Mouse (Mus musculus) midbrain, embryonic 16.5 days (tissue): ENCODE measurements around the gene Syt16. TPM values are rescaled to one million over a fixed set of nuclear protein-coding genes. Genes with fewer than 3 reads are reported as not detected.

Experiments
- ATAC-seq: fragments of 200-750 bp; cut with Nextera tagmentation; 2 replicates; pipeline ENCODE4 v1.8.0; 2017; ENCODE audit warnings: moderate TSS enrichment
- H3K27ac ChIP-seq: fragments of 300-500 bp; sonication (generic); 2 replicates; pipeline ENCODE4 v1.5.1; 2014; ENCODE audit warnings: mild to moderate bottlenecking, low read length, mixed read lengths
- H3K27me3 ChIP-seq: fragments of 300-500 bp; sonication (generic); 2 replicates; pipeline ENCODE4 v1.6.1; 2014; ENCODE audit warnings: low read depth, low read length, mixed read lengths; ENCODE audit not compliant: control insufficient read depth, insufficient read depth
- H3K36me3 ChIP-seq: fragments of 300-500 bp; sonication (generic); 2 replicates; pipeline ENCODE4 v1.6.1; 2014; ENCODE audit warnings: mild to moderate bottlenecking, low read length, moderate library complexity, mixed read lengths; ENCODE audit not compliant: control insufficient read depth, insufficient read depth
- H3K4me1 ChIP-seq: fragments of 300-500 bp; sonication (generic); 2 replicates; pipeline ENCODE4 v1.6.1; 2014; ENCODE audit warnings: mild to moderate bottlenecking, low read length, mixed read lengths; ENCODE audit not compliant: control insufficient read depth, insufficient read depth
- H3K4me2 ChIP-seq: fragments of 300-500 bp; sonication (generic); 2 replicates; pipeline ENCODE4 v1.6.1; 2014; ENCODE audit warnings: mild to moderate bottlenecking, low read length, mixed read lengths
- H3K4me3 ChIP-seq: fragments of 300-500 bp; sonication (generic); 2 replicates; pipeline ENCODE4 v1.5.1; 2014; ENCODE audit warnings: low read depth, mild to moderate bottlenecking, low read length, moderate library complexity, mixed read lengths
- H3K9ac ChIP-seq: fragments of 300-500 bp; sonication (generic); 2 replicates; pipeline ENCODE4 v1.6.1; 2014; ENCODE audit warnings: low read depth, low read length, mixed read lengths
- H3K9me3 ChIP-seq: fragments of 300-500 bp; sonication (generic); replicated peaks from 2 replicates; pipeline ENCODE4 v1.6.1; 2014; ENCODE audit warnings: mild to moderate bottlenecking, low read length, mixed read lengths; ENCODE audit not compliant: control insufficient read depth, poor library complexity, severe bottlenecking
- WGBS: fragments of 180-500 bp; shearing (Covaris S2); extraction: QIAGEN DNeasy Blood & Tissue Kit; methylation state at CpG from one replicate; pipeline ENCODE4 v1.1.7; 2014; 5-methylcytosine and 5-hydroxymethylcytosine counted together
- polyA plus RNA-seq: library from polyadenylated mRNA; unstranded; fragments of >200 nt; fragmentation: Nextera tagmentation; extraction: Ambion mirVana; gene quantifications from 2 replicates; pipeline ENCODE4 v1.2.1, GENCODE M21; 2015

The Syt16 gene
- polyA plus RNA-seq, 1 experiment from 2014 or later: 101 TPM

GRCm38 (mm10) chr12:73996906-73997296, 560 bp upstream of the Syt16 start:
- Histone ChIP-seq H3K4me1 (peaks cover 18% of the 10 kb centered on the region), H3K4me3 (peak overlapping the region; percentile 71), H3K9me3 (no peaks in the 10 kb centered on the region), H3K9ac (peak overlapping the region; percentile 92), H3K27me3 (no peaks in the 10 kb centered on the region), H3K27ac (peak overlapping the region; percentile 88), H3K4me2 (peak overlapping the region; percentile 81), H3K36me3 (no peaks in the 10 kb centered on the region)
- WGBS: 37% methylated on average over 12 of the region's 12 CpGs
- ATAC-seq: no peak

DNA sequence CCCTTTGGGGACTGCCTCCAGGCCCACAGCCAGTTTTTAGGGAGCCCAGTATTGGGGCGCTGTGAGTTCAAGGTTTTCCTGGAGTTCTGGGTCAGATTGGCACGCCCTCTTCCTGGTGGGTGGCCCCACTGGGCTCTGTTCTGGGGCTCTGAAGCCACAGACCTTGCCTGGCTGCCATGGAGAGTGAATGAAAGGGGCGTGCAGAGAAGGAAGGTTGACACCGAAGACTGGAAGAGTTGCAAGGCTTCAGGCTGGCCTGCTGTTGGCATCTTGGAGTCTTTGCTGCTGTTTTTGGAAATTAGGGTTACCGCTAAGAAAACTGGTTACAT, 631 bp downstream of the Syt16 start:
- H3K27me3 ChIP-seq: no peaks in the 10 kb centered on the region
- no peaks in the 10 kb centered on the region for H3K36me3 ChIP-seq
- H3K4me3 ChIP-seq: peak overlapping the region; percentile 71
- peak overlapping the region; percentile 81 for H3K4me2 ChIP-seq
- ATAC-seq: no peak; the same call in 1 of the 2 replicates
- H3K27ac ChIP-seq: peak overlapping the region; percentile 88
- H3K4me1 ChIP-seq: peaks cover 18% of the 10 kb centered on the region
- no peaks in the 10 kb centered on the region for H3K9me3 ChIP-seq
- peak overlapping the region; percentile 92 for H3K9ac ChIP-seq
- 26% methylated on average over 5 of the region's 5 CpGs for WGBS

GRCm38 (mm10) chr12:74002449-74002848, 5.0 kb downstream of the Syt16 start:
- Histone ChIP-seq H3K27me3 (no peaks in the 10 kb centered on the region), H3K4me2 (no peak overlapping the region), H3K9me3 (no peaks in the 10 kb centered on the region), H3K4me3 (no peak overlapping the region), H3K4me1 (peaks cover 12% of the 10 kb centered on the region), H3K9ac (no peak overlapping the region), H3K36me3 (0 out of 2 replicates have a peak, but pooled peaks cover 2% of the 10 kb centered on the region), H3K27ac (no peak overlapping the region)
- ATAC-seq: no peak
- 93% methylated on average over 9 of the region's 9 CpGs for WGBS

- 0 out of 2 replicates have a peak, but pooled peaks have one; percentile 43 for ATAC-seq
These were observed 12.0 kb downstream of the Syt16 start for GRCm38 (mm10) chr12:74009448-74009911.

GRCm38 (mm10) chr12:74013739-74014138, 16.3 kb downstream of the Syt16 start:
- Histone ChIP-seq H3K9me3 (no peaks in the 10 kb centered on the region), H3K4me2 (no peak overlapping the region), H3K36me3 (no peaks in the 10 kb centered on the region), H3K4me1 (no peaks in the 10 kb centered on the region; the same call in 1 of the 2 replicates), H3K9ac (no peak overlapping the region), H3K27ac (no peak overlapping the region), H3K4me3 (no peak overlapping the region), H3K27me3 (no peaks in the 10 kb centered on the region; the same call in 1 of the 2 replicates)
- 1% methylated on average over 6 of the region's 6 CpGs for WGBS
- ATAC-seq: peak; percentile 85; the same call in 1 of the 2 replicates

More at GRCm38 (mm10) chr12:74009448-74009911, 12.0 kb downstream of the Syt16 start:
- 26% methylated on average over 8 of the region's 8 CpGs for WGBS
- Histone ChIP-seq H3K9me3 (no peaks in the 10 kb centered on the region), H3K27me3 (no peaks in the 10 kb centered on the region), H3K36me3 (0 out of 2 replicates have a peak, but pooled peaks cover 2% of the 10 kb centered on the region), H3K9ac (no peak overlapping the region), H3K27ac (no peak overlapping the region), H3K4me1 (no peaks in the 10 kb centered on the region; the same call in 1 of the 2 replicates), H3K4me2 (no peak overlapping the region), H3K4me3 (no peak overlapping the region)

GRCm38 (mm10) chr12:74014739-74015270, 17.3 kb downstream of the Syt16 start:
- Histone ChIP-seq H3K36me3 (no peaks in the 10 kb centered on the region), H3K4me1 (no peaks in the 10 kb centered on the region; the same call in 1 of the 2 replicates), H3K4me2 (no peak overlapping the region), H3K27ac (no peak overlapping the region), H3K4me3 (no peak overlapping the region), H3K27me3 (no peaks in the 10 kb centered on the region; the same call in 1 of the 2 replicates), H3K9ac (no peak overlapping the region), H3K9me3 (no peaks in the 10 kb centered on the region)
- ATAC-seq: no peak
- WGBS: 61% methylated on average over 7 of the region's 7 CpGs

DNA sequence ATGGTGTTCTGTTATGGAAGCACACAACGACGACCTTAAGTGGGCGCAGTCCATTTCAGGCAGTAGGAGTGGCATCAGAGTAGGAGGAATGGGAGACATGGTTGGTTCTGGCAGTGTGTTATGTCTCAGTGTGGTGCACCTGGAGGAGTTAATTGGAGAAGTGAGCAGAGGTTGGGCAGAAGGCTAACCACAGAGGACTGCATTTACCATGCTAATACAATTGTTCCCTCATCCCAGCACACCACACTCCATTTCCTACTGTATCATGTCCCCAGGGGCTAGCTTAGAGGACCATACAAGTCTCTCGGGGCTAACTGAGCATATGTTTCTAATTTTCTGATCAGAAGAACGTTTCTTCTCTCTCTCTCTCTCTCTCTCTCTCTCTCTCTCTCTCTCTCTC, 18.0 kb downstream of the Syt16 start:
- H3K4me2 ChIP-seq: no peak overlapping the region
- H3K4me3 ChIP-seq: no peak overlapping the region
- no peaks in the 10 kb centered on the region; the same call in 1 of the 2 replicates for H3K27me3 ChIP-seq
- H3K4me1 ChIP-seq: no peaks in the 10 kb centered on the region; the same call in 1 of the 2 replicates
- WGBS: 85% methylated on average over 5 of the region's 5 CpGs
- no peak for ATAC-seq
- no peaks in the 10 kb centered on the region for H3K36me3 ChIP-seq
- H3K9ac ChIP-seq: no peak overlapping the region
- no peaks in the 10 kb centered on the region for H3K9me3 ChIP-seq
- H3K27ac ChIP-seq: no peak overlapping the region

DNA sequence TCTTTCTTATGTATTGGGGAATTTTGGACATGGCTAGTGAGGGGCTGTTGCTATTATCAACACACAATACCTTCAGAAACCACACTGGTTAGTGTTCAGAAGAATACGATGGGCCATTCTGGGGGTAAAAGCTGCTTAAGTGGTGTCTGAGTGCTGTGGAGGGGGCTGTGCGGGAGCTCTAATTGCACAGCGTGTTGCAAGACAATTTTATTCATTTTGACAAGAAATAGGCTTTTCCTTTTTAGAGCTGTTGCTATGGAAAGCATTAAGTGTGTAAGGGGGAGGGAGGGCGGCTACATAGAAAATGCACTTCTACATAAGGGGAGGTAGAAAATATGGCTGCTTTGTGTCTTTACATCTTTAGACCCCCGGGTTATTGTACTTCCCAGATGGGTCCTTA, 25.8 kb downstream of the Syt16 start:
- Histone ChIP-seq H3K27ac (no peak overlapping the region), H3K9ac (0 out of 2 replicates have a peak overlapping the region, but pooled peaks have one; percentile 11), H3K4me2 (no peak overlapping the region), H3K4me1 (peaks cover 3% of the 10 kb centered on the region; the same call in 1 of the 2 replicates), H3K9me3 (no peaks in the 10 kb centered on the region), H3K4me3 (no peak overlapping the region), H3K36me3 (no peaks in the 10 kb centered on the region), H3K27me3 (no peaks in the 10 kb centered on the region)
- peak; percentile 70; the same call in 1 of the 2 replicates for ATAC-seq
- WGBS: 43% methylated on average over 5 of the region's 5 CpGs

- no peaks in the 10 kb centered on the region for H3K36me3 ChIP-seq
- peaks cover 3% of the 10 kb centered on the region; the same call in 1 of the 2 replicates for H3K4me1 ChIP-seq
- no peak overlapping the region for H3K9ac ChIP-seq
- WGBS: 92% methylated on average over 2 of the region's 2 CpGs
- H3K27me3 ChIP-seq: no peaks in the 10 kb centered on the region
- no peak overlapping the region for H3K27ac ChIP-seq
- ATAC-seq: no peak
- no peaks in the 10 kb centered on the region for H3K9me3 ChIP-seq
- no peak overlapping the region for H3K4me3 ChIP-seq
- no peak overlapping the region for H3K4me2 ChIP-seq
These were observed 27.5 kb downstream of the Syt16 start for GRCm38 (mm10) chr12:74024912-74025311.
